ENCODE assay signal across 11 mouse cellular contexts in the genomic region with DNA sequence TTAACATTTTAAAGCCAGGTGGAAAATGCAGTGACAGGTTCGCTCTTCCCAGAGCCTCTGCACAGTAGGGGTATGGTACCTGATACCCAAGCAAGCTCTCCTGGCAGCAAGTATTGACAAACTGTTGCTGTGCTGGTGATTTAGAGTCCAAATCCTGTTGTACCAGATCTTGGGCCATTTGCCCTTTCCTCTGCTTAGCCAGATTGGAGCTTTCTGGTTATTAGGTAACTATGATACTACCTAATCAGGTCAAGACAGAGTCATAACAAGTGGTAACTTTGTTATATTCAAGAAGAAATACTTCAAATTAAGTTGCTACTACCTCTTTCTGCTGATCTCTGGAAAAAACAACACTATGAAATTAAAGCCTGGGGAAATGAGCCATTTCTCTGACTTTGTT. TPM values are rescaled to one million over a fixed set of nuclear protein-coding genes. Genes with fewer than 3 reads are reported as not detected.
A peak's percentile ranks its signal among the peaks of the same experiment; 100 is the strongest.
DNase-seq lines count a peak whose midpoint lies in the region; ATAC-seq and TF ChIP-seq lines count a peak whose summit lies in the region.
"Had no signal": no experiment of that assay in that cellular context is flagged by ENCODE, and none has a peak within 500 bp of the region (broad histone marks: within the 10 kb centered on the region; RNA-seq: fewer than 3 reads in every experiment).

No protein-coding gene starts in this region.

- H3K27me3 ChIP-seq in kidney, embryonic 15.5 days, result no peaks in the 10 kb centered on the region
- no peaks in the 10 kb centered on the region for H3K27me3 ChIP-seq in embryonic facial prominence, embryonic 14.5 days (replicated peaks; ENCODE audit: control insufficient read depth, insufficient read depth, low read length)
- H3K27me3 ChIP-seq in intestine, embryonic 14.5 days (replicated peaks; ENCODE audit: control insufficient read depth, insufficient read depth, low read length), result no peaks in the 10 kb centered on the region
- no peaks in the 10 kb centered on the region for H3K27me3 ChIP-seq in myocyte (ENCODE audit: control insufficient read depth, insufficient read depth, insufficient read length)

- peaks cover 24% of the 10 kb centered on the region for H3K4me1 ChIP-seq in kidney, embryonic 15.5 days
- H3K4me1 ChIP-seq in embryonic facial prominence, embryonic 14.5 days (ENCODE audit: control insufficient read depth, insufficient read depth, low read length), result peaks cover 9% of the 10 kb centered on the region
- H3K4me1 ChIP-seq in intestine, embryonic 14.5 days (replicated peaks; ENCODE audit: control insufficient read depth, insufficient read depth, low read length), result peaks cover 20% of the 10 kb centered on the region

- no peak overlapping the region for H3K27ac ChIP-seq in kidney, embryonic 15.5 days
- H3K27ac ChIP-seq in embryonic facial prominence, embryonic 14.5 days (replicated peaks; ENCODE audit: low read depth, low read length), result no peak overlapping the region
- no peak overlapping the region for H3K27ac ChIP-seq in intestine, embryonic 14.5 days (ENCODE audit: low read depth)

- H3K79me2 ChIP-seq in myocyte (ENCODE audit: control insufficient read depth, insufficient read depth), result peaks cover 39% of the 10 kb centered on the region

- WGBS in kidney, embryonic 15.5 days, result 94% methylated on average over 1 of the region's 1 CpGs
- WGBS in embryonic facial prominence, embryonic 14.5 days, result 96% methylated on average over 1 of the region's 1 CpGs
- WGBS in intestine, embryonic 14.5 days, result 95% methylated on average over 1 of the region's 1 CpGs

- no peak overlapping the region for H3K9ac ChIP-seq in kidney, embryonic 15.5 days
- no peak overlapping the region for H3K9ac ChIP-seq in embryonic facial prominence, embryonic 14.5 days (ENCODE audit: low read depth, low read length)
- no peak overlapping the region for H3K9ac ChIP-seq in intestine, embryonic 14.5 days (ENCODE audit: low read length)

- no peak overlapping the region; the same call in 1 of the 2 replicates for H3K4me3 ChIP-seq in kidney, embryonic 15.5 days (replicated peaks)
- H3K4me3 ChIP-seq in embryonic facial prominence, embryonic 14.5 days (ENCODE audit: low read depth, low read length), result 0 out of 2 replicates have a peak overlapping the region, but pooled peaks have one; percentile 65
- no peak overlapping the region for H3K4me3 ChIP-seq in intestine, embryonic 14.5 days (ENCODE audit: low read depth, low read length)
- H3K4me3 ChIP-seq in myocyte, result no peak overlapping the region

- no peak overlapping the region for H3ac ChIP-seq in myocyte (ENCODE audit: control insufficient read depth, insufficient read length)

- H3K9me3 ChIP-seq in kidney, embryonic 15.5 days (replicated peaks), result no peaks in the 10 kb centered on the region
- H3K9me3 ChIP-seq in embryonic facial prominence, embryonic 14.5 days (ENCODE audit: control insufficient read depth, low read length), result no peaks in the 10 kb centered on the region
- H3K9me3 ChIP-seq in intestine, embryonic 14.5 days (ENCODE audit: control insufficient read depth, low read length), result no peaks in the 10 kb centered on the region

- H3K36me3 ChIP-seq in kidney, embryonic 15.5 days, result peaks cover 36% of the 10 kb centered on the region
- H3K36me3 ChIP-seq in embryonic facial prominence, embryonic 14.5 days (ENCODE audit: control insufficient read depth, insufficient read depth, low read length), result peaks cover 41% of the 10 kb centered on the region
- H3K36me3 ChIP-seq in intestine, embryonic 14.5 days (ENCODE audit: control insufficient read depth, insufficient read depth, low read length), result peaks cover 48% of the 10 kb centered on the region
- H3K36me3 ChIP-seq in myocyte (ENCODE audit: control insufficient read depth, insufficient read depth), result peaks cover 48% of the 10 kb centered on the region

- no peak for ATAC-seq in kidney, embryonic 15.5 days (replicated peaks; ENCODE audit: low FRiP score)
- no peak for ATAC-seq in embryonic facial prominence, embryonic 14.5 days (ENCODE audit: low read depth)
- no peak for ATAC-seq in intestine, embryonic 14.5 days (replicated peaks; ENCODE audit: low FRiP score, low TSS enrichment, low read depth)

- TF ChIP-seq POLR2A in myocyte (IDR thresholded peaks at IDR 0.05; ENCODE audit: insufficient read length, low read depth), result no peak

- DNase-seq in kidney, postnatal 14 days, result no peak
- DNase-seq in embryonic facial prominence, embryonic 14.5 days (ENCODE audit: low spot score), result no peak
- DNase-seq in intestine, embryonic 14.5 days (ENCODE audit: low spot score), result no peak
- no peak for DNase-seq in left cerebral cortex, adult 8-10 months (ENCODE audit: low spot score in 2 of 2)
- no peak for DNase-seq in layer of hippocampus, adult 9-11 months
- DNase-seq: adrenal gland, postnatal 25 days; cerebellum, postnatal 25 days; left cerebral cortex, postnatal 4 days had no signal

- peak overlapping the region; percentile 80 for H3K4me2 ChIP-seq in kidney, embryonic 15.5 days
- H3K4me2 ChIP-seq in embryonic facial prominence, embryonic 14.5 days (ENCODE audit: low read depth, low read length), result peak overlapping the region; percentile 72; the same call in 1 of the 2 replicates
- H3K4me2 ChIP-seq in intestine, embryonic 14.5 days (ENCODE audit: low read length), result peak overlapping the region; percentile 95; the same call in 1 of the 2 replicates
- peak overlapping the region; percentile 74 for H3K4me2 ChIP-seq in myocyte (ENCODE audit: low read depth)

TF ChIP-seq in myocyte, 11 proteins besides CTCF, POLR2A, EP300 and RAD21:
- TF ChIP-seq TCF3 (IDR thresholded peaks at IDR 0.05; ENCODE audit: insufficient read length, low read depth) (no peak), POLR2AphosphoS2 (IDR thresholded peaks at IDR 0.05; ENCODE audit: insufficient read length, low read depth) (peak; percentile 40)

RNA-seq across cellular contexts. Expression of a gene that starts 1.6 kb away (rescaled TPM):
- 34.4 and 34.7 TPM in 2 replicates for polyA plus RNA-seq in kidney, embryonic 15.5 days (2015; fragmentation: Nextera tagmentation; extraction: Ambion mirVana)
- 45.0 and 45.9 TPM in 2 replicates for polyA plus RNA-seq in embryonic facial prominence, embryonic 14.5 days (2014; fragmentation: Nextera tagmentation; extraction: Ambion mirVana)
- 30.9 and 33.5 TPM in 2 replicates for polyA plus RNA-seq in intestine, embryonic 14.5 days (2014; fragmentation: Nextera tagmentation; extraction: Ambion mirVana)
- polyA plus RNA-seq in myocyte (2012; fragmentation: generic; extraction: Trizol), result 8.3 TPM
- 10 to 100 TPM; 15.0 to 16.6 (median 15.7) TPM for total RNA-seq in left cerebral cortex, adult 8-10 months (2022)

RNA-seq across cellular contexts. Expression of a gene that starts 1.6 kb away (rescaled TPM):
- polyA plus RNA-seq in kidney, embryonic 15.5 days (2015; fragmentation: Nextera tagmentation; extraction: Ambion mirVana), result 6.8 and 7.4 TPM in 2 replicates
- 6.6 and 8.3 TPM in 2 replicates for polyA plus RNA-seq in embryonic facial prominence, embryonic 14.5 days (2014; fragmentation: Nextera tagmentation; extraction: Ambion mirVana)
- polyA plus RNA-seq in intestine, embryonic 14.5 days (2014; fragmentation: Nextera tagmentation; extraction: Ambion mirVana), result 6.1 and 9.5 TPM in 2 replicates
- 8.0 TPM for polyA plus RNA-seq in myocyte (2012; fragmentation: generic; extraction: Trizol)
- total RNA-seq in left cerebral cortex, adult 8-10 months (2022), result 1 to 10 TPM; 2.6 to 3.6 (median 3.1) TPM

RNA-seq across cellular contexts. Expression of a gene that starts 16.5 kb away (rescaled TPM):
- polyA plus RNA-seq in kidney, embryonic 15.5 days (2015; fragmentation: Nextera tagmentation; extraction: Ambion mirVana), result 26.0 and 26.9 TPM in 2 replicates
- 50.5 and 52.0 TPM in 2 replicates for polyA plus RNA-seq in embryonic facial prominence, embryonic 14.5 days (2014; fragmentation: Nextera tagmentation; extraction: Ambion mirVana)
- 45.1 and 48.6 TPM in 2 replicates for polyA plus RNA-seq in intestine, embryonic 14.5 days (2014; fragmentation: Nextera tagmentation; extraction: Ambion mirVana)
- polyA plus RNA-seq in myocyte (2012; fragmentation: generic; extraction: Trizol), result 216 TPM
- 10 to 100 TPM; 48.0 to 54.9 (median 50.7) TPM for total RNA-seq in left cerebral cortex, adult 8-10 months (2022)

RNA-seq across cellular contexts. Expression of a gene that starts 33.7 kb away (rescaled TPM):
- 8.3 and 9.1 TPM in 2 replicates for polyA plus RNA-seq in kidney, embryonic 15.5 days (2015; fragmentation: Nextera tagmentation; extraction: Ambion mirVana)
- polyA plus RNA-seq in embryonic facial prominence, embryonic 14.5 days (2014; fragmentation: Nextera tagmentation; extraction: Ambion mirVana), result 5.3 and 6.0 TPM in 2 replicates
- 5.7 and 9.4 TPM in 2 replicates for polyA plus RNA-seq in intestine, embryonic 14.5 days (2014; fragmentation: Nextera tagmentation; extraction: Ambion mirVana)
- polyA plus RNA-seq in myocyte (2012; fragmentation: generic; extraction: Trizol), result 5.7 TPM
- total RNA-seq in left cerebral cortex, adult 8-10 months (2022), result 1 to 10 TPM; 7.6 to 8.9 (median 8.0) TPM

RNA-seq across cellular contexts. Expression of a gene that starts 34.0 kb away (rescaled TPM):
- polyA plus RNA-seq in kidney, embryonic 15.5 days (2015; fragmentation: Nextera tagmentation; extraction: Ambion mirVana), result 0.69 TPM in 1 of 2 replicates, not detected in the other
- polyA plus RNA-seq in embryonic facial prominence, embryonic 14.5 days (2014; fragmentation: Nextera tagmentation; extraction: Ambion mirVana), result 1.2 and 3.7 TPM in 2 replicates
- 1.6 TPM in 1 of 2 replicates, not detected in the other for polyA plus RNA-seq in intestine, embryonic 14.5 days (2014; fragmentation: Nextera tagmentation; extraction: Ambion mirVana)
- 0.31 TPM for polyA plus RNA-seq in myocyte (2012; fragmentation: generic; extraction: Trizol)
- total RNA-seq in left cerebral cortex, adult 8-10 months (2022), result 1 to 10 TPM in 2 of 4 experiments, not detected in 2; 1.4 to 1.5 TPM
- total RNA-seq: adrenal gland, postnatal 25 days; left cerebral cortex, postnatal 4 days had no signal
- polyA plus RNA-seq: kidney, embryonic 14.5 days had no signal
